Comparison of ENCODE assay signal across 14 mouse cellular contexts in genomic region chr2:58484284-58484965, GRCm38 (mm10). TPM values are rescaled to one million over a fixed set of nuclear protein-coding genes. Genes with fewer than 3 reads are reported as not detected.
DNase-seq lines count a peak whose midpoint lies in the region; ATAC-seq lines count a peak whose summit lies in the region.
"Had no signal": no experiment of that assay in that cellular context is flagged by ENCODE, and none has a peak within 500 bp of the region (broad histone marks: within the 10 kb centered on the region; RNA-seq: fewer than 3 reads in every experiment).

No protein-coding gene starts in this region.

- DNase-seq in adrenal gland, postnatal 14 days: peak; percentile 6
- no peak for DNase-seq in adrenal gland, postnatal 4 days (ENCODE audit: low spot score in 2 of 2)
- peak; percentile 38 to 49 for DNase-seq in left cerebral cortex, postnatal 36 days (ENCODE audit: low spot score in 2 of 2)
- DNase-seq in left cerebral cortex, postnatal 4 days: no peak
- DNase-seq in R1 (ENCODE audit: low read depth, low spot score): peak; percentile 33
- DNase-seq in embryo, embryonic 10 days (ENCODE audit: low spot score): no peak
- DNase-seq: embryo, embryonic 11 days; gastrocnemius, postnatal 36 days; kidney, postnatal 36 days; liver; thymus, adult 2 months had no signal

- no peaks in the 10 kb centered on the region for H3K27me3 ChIP-seq in intestine, embryonic 15.5 days (replicated peaks)

- ATAC-seq in intestine, embryonic 15.5 days: peak; percentile 79
- no peak for ATAC-seq in cerebellum, adult (ENCODE audit: insufficient number of reproducible peaks, low FRiP score, low TSS enrichment)

- H3K27ac ChIP-seq in intestine, embryonic 15.5 days: peak overlapping the region; percentile 38; the same call in 1 of the 2 replicates

- intact Hi-C loops in left cerebral cortex, postnatal 36 days (cut with DNase I): no loop called here
- intact Hi-C loops in left cerebral cortex, postnatal 4 days (cut with DNase I): no loop called here

- no peak overlapping the region for H3K9ac ChIP-seq in intestine, embryonic 15.5 days

- no peaks in the 10 kb centered on the region for H3K36me3 ChIP-seq in intestine, embryonic 15.5 days

- no peak overlapping the region for H3K4me3 ChIP-seq in intestine, embryonic 15.5 days (replicated peaks)

- no peaks in the 10 kb centered on the region for H3K9me3 ChIP-seq in intestine, embryonic 15.5 days

- no peak overlapping the region for H3K4me2 ChIP-seq in intestine, embryonic 15.5 days (replicated peaks)

- peaks cover 27% of the 10 kb centered on the region for H3K4me1 ChIP-seq in intestine, embryonic 15.5 days (replicated peaks)

- WGBS in intestine, embryonic 15.5 days: 37% methylated on average over 7 of the region's 7 CpGs

RNA-seq across cellular contexts. Expression of gene Gm17409, which starts 14.5 kb away (rescaled TPM):
- not detected in 2 replicates for total RNA-seq in adrenal gland, postnatal 14 days (2021)
- not detected for total RNA-seq in adrenal gland, postnatal 4 days (2021)
- not detected for total RNA-seq in left cerebral cortex, postnatal 36 days (2021)
- total RNA-seq in left cerebral cortex, postnatal 4 days (2021): not detected
- polyA plus RNA-seq in intestine, embryonic 15.5 days (2015; fragmentation: Nextera tagmentation; extraction: Ambion mirVana): not detected in 2 replicates
- total RNA-seq: gastrocnemius, postnatal 36 days; megakaryocyte-erythroid progenitor cell, adult 5-6 weeks had no signal
- polyA plus RNA-seq: thymus, adult 2 months had no signal

Comparison
In these comparisons a context has a peak if more than half of its experiments do, and no peak if none do; other contexts are left out.
1. DNase-seq: peak in adrenal gland, postnatal 14 days (single experiment), left cerebral cortex, postnatal 36 days (2 of 2) and R1 (single experiment); none in adrenal gland, postnatal 4 days (0 of 2), left cerebral cortex, postnatal 4 days (single experiment) and embryo, embryonic 10 days (single experiment).